In genomic region chr1:157449532-157449931, GRCm38 (mm10) we compare ENCODE assay signal across 9 mouse cellular contexts. TPM values are rescaled to one million over a fixed set of nuclear protein-coding genes. Genes with fewer than 3 reads are reported as not detected.
DNase-seq lines count a peak whose midpoint lies in the region; ATAC-seq and TF ChIP-seq lines count a peak whose summit lies in the region.
"Had no signal": no experiment of that assay in that cellular context is flagged by ENCODE, and none has a peak within 500 bp of the region (broad histone marks: within the 10 kb centered on the region; RNA-seq: fewer than 3 reads in every experiment).

No protein-coding gene starts in this region.

- H3K36me3 ChIP-seq in heart, embryonic 15.5 days: no peaks in the 10 kb centered on the region
- H3K36me3 ChIP-seq in liver, embryonic 12.5 days: no peaks in the 10 kb centered on the region
- H3K36me3 ChIP-seq in stomach, embryonic 14.5 days (ENCODE audit: control insufficient read depth, insufficient read depth, low read length): no peaks in the 10 kb centered on the region

- H3K4me2 ChIP-seq in heart, embryonic 15.5 days: peak overlapping the region; percentile 67
- peak overlapping the region; percentile 60 for H3K4me2 ChIP-seq in liver, embryonic 12.5 days
- peak overlapping the region; percentile 41 for H3K4me2 ChIP-seq in stomach, embryonic 14.5 days (replicated peaks; ENCODE audit: low read depth, low read length)

- WGBS in lung, adult 2 months: 16% methylated on average over 10 of the region's 10 CpGs
- WGBS in heart, embryonic 15.5 days: 6% methylated on average over 10 of the region's 10 CpGs
- 6% methylated on average over 10 of the region's 10 CpGs for WGBS in liver, embryonic 12.5 days (ENCODE audit: insufficient replicate concordance)
- WGBS in stomach, embryonic 14.5 days: 10% methylated on average over 10 of the region's 10 CpGs
- WGBS in cerebellum, adult 2 months: 28% methylated on average over 10 of the region's 10 CpGs

- no peak for DNase-seq in lung, adult 2 months
- no peak for DNase-seq in lung, postnatal 25 days (ENCODE audit: low spot score)
- no peak for DNase-seq in cerebellum, postnatal 36 days
- DNase-seq in frontal cortex, postnatal 14 days (ENCODE audit: low spot score in 2 of 2): no peak
- DNase-seq in cerebellum, adult 2 months: no peak

- peaks cover 19% of the 10 kb centered on the region; the same call in 1 of the 2 replicates for H3K4me1 ChIP-seq in lung, adult 2 months (ENCODE audit: control insufficient read depth, insufficient read depth, low read length)
- peaks cover 39% of the 10 kb centered on the region for H3K4me1 ChIP-seq in heart, embryonic 15.5 days (replicated peaks)
- peaks cover 19% of the 10 kb centered on the region for H3K4me1 ChIP-seq in liver, embryonic 12.5 days
- H3K4me1 ChIP-seq in stomach, embryonic 14.5 days (ENCODE audit: control insufficient read depth, insufficient read depth, low read length): no peaks in the 10 kb centered on the region
- H3K4me1 ChIP-seq in cerebellum, adult 2 months (ENCODE audit: control insufficient read depth, insufficient read depth, low read length): no peaks in the 10 kb centered on the region

- H3K9me3 ChIP-seq in heart, embryonic 15.5 days (replicated peaks): no peaks in the 10 kb centered on the region
- no peaks in the 10 kb centered on the region for H3K9me3 ChIP-seq in liver, embryonic 12.5 days (replicated peaks)
- no peaks in the 10 kb centered on the region for H3K9me3 ChIP-seq in stomach, embryonic 14.5 days (ENCODE audit: control insufficient read depth, low read depth, low read length)
- H3K9me3 ChIP-seq: megakaryocyte, embryonic 14.5 days had no signal

- no peaks in the 10 kb centered on the region for H3K27me3 ChIP-seq in heart, embryonic 15.5 days
- peaks cover 3% of the 10 kb centered on the region; the same call in 1 of the 2 replicates for H3K27me3 ChIP-seq in liver, embryonic 12.5 days (replicated peaks)
- H3K27me3 ChIP-seq in stomach, embryonic 14.5 days (ENCODE audit: control insufficient read depth, insufficient read depth, low read length): no peaks in the 10 kb centered on the region
- no peaks in the 10 kb centered on the region for H3K27me3 ChIP-seq in cerebellum, adult 2 months (ENCODE audit: control insufficient read depth, insufficient read depth, low read length)

- peak overlapping the region; percentile 36 for H3K4me3 ChIP-seq in lung, adult 2 months (replicated peaks; ENCODE audit: extremely low read depth, low read depth, low read length)
- peak overlapping the region; percentile 41 for H3K4me3 ChIP-seq in heart, embryonic 15.5 days
- H3K4me3 ChIP-seq in liver, embryonic 12.5 days: peak overlapping the region; percentile 30
- peak overlapping the region; percentile 16 for H3K4me3 ChIP-seq in stomach, embryonic 14.5 days (ENCODE audit: low read depth, low read length)
- H3K4me3 ChIP-seq in cerebellum, adult 2 months (replicated peaks; ENCODE audit: insufficient read depth, low read depth, low read length): no peak overlapping the region

- TF ChIP-seq CTCF in lung, adult 2 months (IDR thresholded peaks at IDR 0.05; ENCODE audit: insufficient read depth, low read length): no peak
- TF ChIP-seq CTCF in cerebellum, adult 2 months (IDR thresholded peaks at IDR 0.05; ENCODE audit: borderline replicate concordance, insufficient read depth, low read depth, low read length): no peak

- H3K27ac ChIP-seq in heart, embryonic 15.5 days: peak overlapping the region; percentile 69
- no peak overlapping the region for H3K27ac ChIP-seq in liver, embryonic 12.5 days
- H3K27ac ChIP-seq in stomach, embryonic 14.5 days (ENCODE audit: low read length): no peak overlapping the region
- no peak overlapping the region for H3K27ac ChIP-seq in cerebellum, adult 2 months (ENCODE audit: insufficient read depth, low read length)

- no peak for TF ChIP-seq POLR2A in lung, adult 2 months (IDR thresholded peaks at IDR 0.05; ENCODE audit: borderline replicate concordance, extremely low read depth, low read depth, low read length)
- TF ChIP-seq POLR2A in cerebellum, adult 2 months (IDR thresholded peaks at IDR 0.05; ENCODE audit: borderline replicate concordance, insufficient read depth, low read length): no peak

- peak overlapping the region; percentile 25; the same call in 1 of the 2 replicates for H3K9ac ChIP-seq in heart, embryonic 15.5 days
- H3K9ac ChIP-seq in liver, embryonic 12.5 days: no peak overlapping the region
- H3K9ac ChIP-seq in stomach, embryonic 14.5 days (replicated peaks; ENCODE audit: low read depth, low read length): no peak overlapping the region

- ATAC-seq in heart, embryonic 15.5 days (replicated peaks; ENCODE audit: insufficient number of reproducible peaks, insufficient read depth, low FRiP score, low read depth): 0 out of 2 replicates have a peak, but pooled peaks have one; percentile 27
- ATAC-seq in liver, embryonic 12.5 days: 0 out of 2 replicates have a peak, but pooled peaks have one; percentile 31
- peak; percentile 24; the same call in 1 of the 2 replicates for ATAC-seq in stomach, embryonic 14.5 days (ENCODE audit: insufficient number of reproducible peaks, insufficient read depth, low FRiP score, low read depth)

RNA-seq across cellular contexts. Expression of gene Cryzl2, which starts 8.8 kb away (rescaled TPM):
- 13.3 and 15.0 TPM in 2 replicates for polyA plus RNA-seq in lung, adult 2 months (2012; rRNA removed)
- polyA plus RNA-seq in heart, embryonic 15.5 days (2015; fragmentation: Nextera tagmentation; extraction: Ambion mirVana): 27.1 and 30.5 TPM in 2 replicates
- polyA plus RNA-seq in liver, embryonic 12.5 days (2016; fragmentation: Nextera tagmentation; extraction: Ambion mirVana): 6.8 and 7.0 TPM in 2 replicates
- polyA plus RNA-seq in stomach, embryonic 14.5 days (2014; fragmentation: Nextera tagmentation; extraction: Ambion mirVana): 14.8 TPM in 2 replicates
- 25.5 and 28.5 TPM in 2 replicates for polyA plus RNA-seq in cerebellum, adult 2 months (2012; rRNA removed)

RNA-seq across cellular contexts. Expression of gene Rasal2, which starts 37.1 kb away (rescaled TPM):
- 7.6 and 10.4 TPM in 2 replicates for polyA plus RNA-seq in lung, adult 2 months (2012; rRNA removed)
- polyA plus RNA-seq in heart, embryonic 15.5 days (2015; fragmentation: Nextera tagmentation; extraction: Ambion mirVana): 16.0 and 17.8 TPM in 2 replicates
- 3.4 and 3.8 TPM in 2 replicates for polyA plus RNA-seq in liver, embryonic 12.5 days (2016; fragmentation: Nextera tagmentation; extraction: Ambion mirVana)
- 9.1 and 9.8 TPM in 2 replicates for polyA plus RNA-seq in stomach, embryonic 14.5 days (2014; fragmentation: Nextera tagmentation; extraction: Ambion mirVana)
- 14.6 and 14.9 TPM in 2 replicates for polyA plus RNA-seq in cerebellum, adult 2 months (2012; rRNA removed)

RNA-seq across cellular contexts. Expression of gene Sec16b, which starts 57.0 kb away (rescaled TPM):
- polyA plus RNA-seq in lung, adult 2 months (2012; rRNA removed): 5.8 and 8.0 TPM in 2 replicates
- polyA plus RNA-seq in heart, embryonic 15.5 days (2015; fragmentation: Nextera tagmentation; extraction: Ambion mirVana): 1.0 and 1.4 TPM in 2 replicates
- 3.9 and 4.1 TPM in 2 replicates for polyA plus RNA-seq in liver, embryonic 12.5 days (2016; fragmentation: Nextera tagmentation; extraction: Ambion mirVana)
- polyA plus RNA-seq in stomach, embryonic 14.5 days (2014; fragmentation: Nextera tagmentation; extraction: Ambion mirVana): 6.7 and 7.9 TPM in 2 replicates
- 0.48 and 0.51 TPM in 2 replicates for polyA plus RNA-seq in cerebellum, adult 2 months (2012; rRNA removed)
